Mouse (Mus musculus): ENCODE data around the gene Ehmt1. TPM values are rescaled to one million over a fixed set of nuclear protein-coding genes. Genes with fewer than 3 reads are reported as not detected.

Gene Ehmt1
- polyA plus RNA-seq, 1 experiment = 12.2 TPM

DNA sequence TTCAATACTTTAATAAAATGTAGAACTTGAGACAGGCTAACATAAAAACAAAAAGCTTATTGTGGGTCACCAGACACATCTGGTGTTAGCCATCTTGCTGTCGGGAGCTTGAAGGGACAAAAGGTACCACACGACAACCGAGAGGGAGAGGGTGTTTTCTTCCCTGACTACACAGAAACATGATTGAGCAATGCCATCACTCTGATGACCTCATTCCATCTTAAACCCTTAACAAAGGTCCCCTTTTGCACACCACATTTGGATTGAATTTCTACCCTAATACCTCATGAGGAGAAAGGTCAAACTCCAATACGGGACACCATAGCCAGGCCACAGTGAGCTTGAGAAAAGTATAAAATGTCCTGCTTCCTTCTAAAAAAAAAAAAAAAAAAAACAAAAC lies 132.2 kb downstream of the Ehmt1 start:
- Histone ChIP-seq H3K27ac (replicated peaks; ENCODE audit: low read depth, low read length) (no peak overlapping the region), H3K4me1 (ENCODE audit: control insufficient read depth, insufficient read depth, insufficient read length, low read length) (no peaks in the 10 kb centered on the region; the same call in 1 of the 2 replicates), H3K4me3 (ENCODE audit: insufficient read depth, low read depth, low read length) (no peak overlapping the region)

DNA sequence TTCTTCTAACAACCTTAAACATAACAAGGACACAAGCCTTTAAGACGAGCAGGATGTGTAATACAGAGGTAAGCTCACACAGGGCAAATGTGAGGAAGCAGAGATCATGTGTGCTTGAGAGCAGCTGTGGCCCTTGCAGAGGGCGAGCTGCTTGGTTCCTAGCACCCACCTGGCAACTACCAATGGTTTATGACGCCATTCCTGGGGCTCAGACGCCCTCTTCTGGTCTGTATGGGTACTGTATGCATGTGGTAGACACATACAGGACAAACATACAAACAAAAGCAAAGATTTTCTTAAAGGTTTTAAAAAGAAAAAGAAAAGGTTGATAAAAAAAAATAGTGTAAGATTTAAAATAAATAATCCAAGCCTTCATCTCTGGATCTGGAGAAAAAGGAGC lies 138.2 kb downstream of the Ehmt1 start:
- no peaks in the 10 kb centered on the region for H3K4me1 ChIP-seq (ENCODE audit: control insufficient read depth, insufficient read depth, insufficient read length, low read length)
- no peak overlapping the region for H3K4me3 ChIP-seq (ENCODE audit: insufficient read depth, low read depth, low read length)
- no peak overlapping the region for H3K27ac ChIP-seq (replicated peaks; ENCODE audit: low read depth, low read length)

DNA sequence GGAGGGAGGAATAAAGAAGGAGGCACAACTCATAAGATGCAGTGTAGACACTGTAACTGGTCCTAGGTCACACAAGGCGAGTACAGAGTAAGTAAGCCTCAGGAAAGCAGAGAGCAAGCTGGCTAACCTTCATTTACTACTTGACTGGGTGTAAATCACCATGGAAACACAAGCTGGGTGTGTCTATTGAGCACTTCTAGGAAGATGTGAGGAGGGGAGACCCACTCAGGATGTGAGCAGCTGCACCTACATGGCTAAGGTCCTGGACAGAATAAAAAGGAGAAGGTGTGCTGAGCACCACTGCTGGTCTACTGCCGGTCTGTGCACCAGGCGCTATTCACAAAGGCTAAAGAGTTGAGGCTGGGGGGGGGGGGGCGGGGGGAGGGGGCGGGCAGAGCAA lies 142.6 kb downstream of the Ehmt1 start:
- no peaks in the 10 kb centered on the region; the same call in 1 of the 2 replicates for H3K4me1 ChIP-seq (ENCODE audit: control insufficient read depth, insufficient read depth, insufficient read length, low read length)
- H3K27ac ChIP-seq (replicated peaks; ENCODE audit: low read depth, low read length) = no peak overlapping the region
- no peak overlapping the region for H3K4me3 ChIP-seq (ENCODE audit: insufficient read depth, low read depth, low read length)

- no peaks in the 10 kb centered on the region; the same call in 1 of the 2 replicates for H3K4me1 ChIP-seq (ENCODE audit: control insufficient read depth, insufficient read depth, insufficient read length, low read length)
- H3K4me3 ChIP-seq (ENCODE audit: insufficient read depth, low read depth, low read length) = no peak overlapping the region
- no peak overlapping the region for H3K27ac ChIP-seq (replicated peaks; ENCODE audit: low read depth, low read length)
Observed at GRCm38 (mm10) chr2:24775951-24776587, 143.3 kb downstream of the Ehmt1 start.

DNA sequence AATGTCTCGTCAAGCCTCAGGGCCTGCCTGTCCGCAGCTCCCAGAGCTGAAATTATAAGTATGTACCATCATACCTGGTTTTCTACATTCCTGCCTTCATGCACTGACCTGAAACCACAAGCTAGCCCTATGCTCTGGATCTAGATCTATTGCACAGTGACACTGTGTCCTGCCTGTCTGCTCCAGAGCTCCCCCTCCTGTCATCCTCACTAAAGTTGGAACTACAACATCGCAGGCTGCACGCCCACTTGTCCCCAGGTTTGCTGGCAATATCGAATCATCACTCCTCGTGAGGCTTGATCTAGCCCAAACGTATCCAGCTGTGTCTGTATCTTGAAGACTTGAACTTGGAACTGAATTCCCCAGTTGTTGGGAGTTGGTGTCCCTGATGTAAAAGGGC lies 144.6 kb downstream of the Ehmt1 start:
- Histone ChIP-seq H3K4me3 (ENCODE audit: insufficient read depth, low read depth, low read length) (no peak overlapping the region), H3K27ac (replicated peaks; ENCODE audit: low read depth, low read length) (no peak overlapping the region), H3K4me1 (ENCODE audit: control insufficient read depth, insufficient read depth, insufficient read length, low read length) (no peaks in the 10 kb centered on the region; the same call in 1 of the 2 replicates)

GRCm38 (mm10) chr2:24770861-24771260 lies 148.6 kb downstream of the Ehmt1 start:
- H3K4me1 ChIP-seq (ENCODE audit: control insufficient read depth, insufficient read depth, insufficient read length, low read length) = no peaks in the 10 kb centered on the region; the same call in 1 of the 2 replicates
- H3K4me3 ChIP-seq (ENCODE audit: insufficient read depth, low read depth, low read length) = no peak overlapping the region
- no peak overlapping the region for H3K27ac ChIP-seq (replicated peaks; ENCODE audit: low read depth, low read length)

GRCm38 (mm10) chr2:24763115-24763557 lies 156.3 kb downstream of the Ehmt1 start, which contains the start of gene Cacna1b:
Gene Cacna1b (minus strand): TSS chr2:24763152.
- Histone ChIP-seq H3K27ac (replicated peaks; ENCODE audit: low read depth, low read length) (no peak within 1 kb of the TSS), H3K4me1 (ENCODE audit: control insufficient read depth, insufficient read depth, insufficient read length, low read length) (peaks cover 5% of the 10 kb centered on the region), H3K4me3 (ENCODE audit: insufficient read depth, low read depth, low read length) (peak within 1 kb of the TSS; percentile 51)

DNA sequence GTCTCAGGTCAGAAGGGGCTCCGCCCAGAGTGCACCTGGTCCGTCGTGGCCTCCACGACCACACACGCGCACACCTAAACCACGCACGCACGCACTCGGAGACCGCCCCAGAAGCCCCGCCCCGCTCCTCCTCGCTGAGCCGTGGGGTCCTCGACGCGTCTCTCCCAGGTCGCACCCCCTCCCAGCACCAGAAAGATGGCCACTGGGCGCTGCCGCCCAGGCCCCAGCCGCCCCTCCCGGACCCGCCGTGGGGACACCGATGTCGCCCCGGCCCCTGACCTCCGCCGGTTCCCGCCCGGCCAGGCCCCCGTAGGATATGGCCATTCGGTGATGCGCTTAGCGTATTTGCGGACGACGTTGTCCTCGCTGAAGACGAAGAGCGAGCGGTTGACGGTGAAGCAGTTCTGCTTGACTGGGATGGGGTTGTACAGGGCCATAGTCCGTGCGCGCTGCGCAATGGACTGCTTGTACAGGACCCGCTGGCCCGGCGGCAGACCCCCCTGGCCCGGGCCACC lies 156.9 kb downstream of the Ehmt1 start:
- peak overlapping the region; percentile 45 for H3K4me3 ChIP-seq (ENCODE audit: insufficient read depth, low read depth, low read length)
- no peak overlapping the region for H3K27ac ChIP-seq (replicated peaks; ENCODE audit: low read depth, low read length)
- peaks cover 5% of the 10 kb centered on the region for H3K4me1 ChIP-seq (ENCODE audit: control insufficient read depth, insufficient read depth, insufficient read length, low read length)

- peaks cover 5% of the 10 kb centered on the region for H3K4me1 ChIP-seq (ENCODE audit: control insufficient read depth, insufficient read depth, insufficient read length, low read length)
- peak overlapping the region; percentile 45 for H3K4me3 ChIP-seq (ENCODE audit: insufficient read depth, low read depth, low read length)
- H3K27ac ChIP-seq (replicated peaks; ENCODE audit: low read depth, low read length) = no peak overlapping the region
Observed at GRCm38 (mm10) chr2:24761923-24762445, 157.4 kb downstream of the Ehmt1 start.

DNA sequence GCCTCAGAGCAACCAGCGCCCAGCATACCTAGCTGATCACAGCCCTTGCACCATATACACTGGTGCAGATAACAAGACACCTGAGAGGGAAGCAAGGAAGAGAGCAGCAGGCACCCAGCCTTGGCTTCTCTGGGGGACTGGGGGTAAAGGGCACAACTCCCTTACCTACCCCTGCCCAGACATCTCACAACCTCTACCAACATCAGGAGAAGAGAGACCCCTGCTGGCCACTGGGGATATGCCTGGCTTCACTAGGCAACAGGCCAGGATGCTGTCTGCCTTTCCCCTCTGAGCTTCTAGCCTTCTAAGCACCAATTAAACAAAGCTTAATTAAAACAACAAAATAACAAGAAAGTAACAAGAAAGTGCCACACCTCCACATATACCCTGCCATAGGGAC lies 164.1 kb downstream of the Ehmt1 start:
- Histone ChIP-seq H3K4me1 (ENCODE audit: control insufficient read depth, insufficient read depth, insufficient read length, low read length) (no peaks in the 10 kb centered on the region), H3K27ac (replicated peaks; ENCODE audit: low read depth, low read length) (no peak overlapping the region), H3K4me3 (ENCODE audit: insufficient read depth, low read depth, low read length) (no peak overlapping the region)

GRCm38 (mm10) chr2:24752599-24752998 lies 166.8 kb downstream of the Ehmt1 start:
- Histone ChIP-seq H3K27ac (replicated peaks; ENCODE audit: low read depth, low read length) (no peak overlapping the region), H3K4me1 (ENCODE audit: control insufficient read depth, insufficient read depth, insufficient read length, low read length) (no peaks in the 10 kb centered on the region), H3K4me3 (ENCODE audit: insufficient read depth, low read depth, low read length) (no peak overlapping the region)

DNA sequence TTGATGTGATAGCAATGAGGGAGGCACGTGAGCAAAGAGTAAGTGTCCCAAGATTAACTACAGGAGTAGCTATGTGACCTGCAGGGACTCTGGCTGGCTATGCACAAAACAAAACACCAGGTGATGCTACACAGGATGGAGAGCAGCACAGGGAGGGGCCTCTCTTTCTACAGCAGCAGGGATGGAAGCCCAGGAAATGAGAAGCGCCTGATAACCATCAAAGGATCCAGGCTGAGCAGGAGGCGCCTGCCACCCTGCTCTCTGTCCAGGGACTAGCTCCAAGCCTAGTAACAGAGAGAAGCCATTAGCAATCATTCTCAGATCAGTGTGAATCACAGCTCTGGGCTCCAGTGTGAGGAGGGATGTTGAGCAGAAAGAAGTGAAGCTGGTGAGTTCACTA lies 169.4 kb downstream of the Ehmt1 start:
- Histone ChIP-seq H3K4me1 (ENCODE audit: control insufficient read depth, insufficient read depth, insufficient read length, low read length) (no peaks in the 10 kb centered on the region), H3K27ac (replicated peaks; ENCODE audit: low read depth, low read length) (no peak overlapping the region), H3K4me3 (ENCODE audit: insufficient read depth, low read depth, low read length) (no peak overlapping the region)

GRCm38 (mm10) chr2:24747878-24748277 lies 171.5 kb downstream of the Ehmt1 start:
- H3K4me1 ChIP-seq (ENCODE audit: control insufficient read depth, insufficient read depth, insufficient read length, low read length) = no peaks in the 10 kb centered on the region
- H3K4me3 ChIP-seq (ENCODE audit: insufficient read depth, low read depth, low read length) = no peak overlapping the region

More at GRCm38 (mm10) chr2:24747878-24748277, 171.5 kb downstream of the Ehmt1 start:
- no peak overlapping the region for H3K27ac ChIP-seq (replicated peaks; ENCODE audit: low read depth, low read length)
